Mouse (Mus musculus) embryonic fibroblast, embryonic 13.5 days (primary cell): ENCODE results near the gene Rbms2. TPM values are rescaled to one million over a fixed set of nuclear protein-coding genes. Genes with fewer than 3 reads are reported as not detected.

Source experiments
- H3K27ac ChIP-seq: 2 replicates; pipeline ENCODE4 v1.5.1; 2012; ENCODE audit warnings: low read length, control low read depth, inconsistent platforms; ENCODE audit not compliant: insufficient read depth
- H3K4me1 ChIP-seq: 2 replicates; pipeline ENCODE4 v1.6.1; 2011; ENCODE audit warnings: low read length; ENCODE audit not compliant: control insufficient read depth, insufficient read depth
- H3K4me3 ChIP-seq: 2 replicates; pipeline ENCODE4 v1.5.1; 2011; ENCODE audit warnings: mild to moderate bottlenecking, control low read depth, low read length; ENCODE audit not compliant: insufficient read depth
- CTCF ChIP-seq: IDR thresholded peaks from 2 replicates; pipeline ENCODE4 v1.5.1; 2011; ENCODE audit warnings: mild to moderate bottlenecking, control low read depth, low read length, moderate library complexity, borderline replicate concordance; ENCODE audit not compliant: insufficient read depth
- POLR2A ChIP-seq: IDR thresholded peaks from 2 replicates; pipeline ENCODE4 v1.6.1; 2011; ENCODE audit warnings: low read depth, mild to moderate bottlenecking, control low read depth, low read length, moderate library complexity
- polyA plus RNA-seq: library from polyadenylated mRNA; stranded (reverse); fragments of >200 nt; gene quantifications from 2 replicates; pipeline ENCODE4 v1.2.4, GENCODE M21; 2011; ENCODE audit warnings: low read depth; ENCODE audit not compliant: missing spikeins, insufficient read length

Rbms2 gene
- polyA plus RNA-seq, 1 experiment = 167 TPM

- no peak for TF ChIP-seq CTCF
- no peak for TF ChIP-seq POLR2A
These were observed 54.1 kb downstream of the Rbms2 start for GRCm38 (mm10) chr10:128125951-128126350.

GRCm38 (mm10) chr10:128124831-128125230 is 55.3 kb downstream of the Rbms2 start:
- no peaks in the 10 kb centered on the region for H3K4me1 ChIP-seq
- no peak overlapping the region for H3K4me3 ChIP-seq
- no peak overlapping the region for H3K27ac ChIP-seq
- TF ChIP-seq CTCF (no peak), POLR2A (no peak)

More at GRCm38 (mm10) chr10:128125951-128126350, 54.1 kb downstream of the Rbms2 start:
- Histone ChIP-seq H3K4me3 (no peak overlapping the region), H3K27ac (no peak overlapping the region), H3K4me1 (no peaks in the 10 kb centered on the region)

GRCm38 (mm10) chr10:128123833-128124232 is 56.3 kb downstream of the Rbms2 start:
- no peak for TF ChIP-seq POLR2A
- no peak for TF ChIP-seq CTCF

GRCm38 (mm10) chr10:128111227-128111626 is 68.9 kb downstream of the Rbms2 start:
- no peak for TF ChIP-seq CTCF
- no peak for TF ChIP-seq POLR2A
- Histone ChIP-seq H3K4me3 (no peak overlapping the region), H3K4me1 (no peaks in the 10 kb centered on the region), H3K27ac (no peak overlapping the region)

More at GRCm38 (mm10) chr10:128123833-128124232, 56.3 kb downstream of the Rbms2 start:
- H3K4me3 ChIP-seq = no peak overlapping the region
- H3K27ac ChIP-seq = no peak overlapping the region
- no peaks in the 10 kb centered on the region for H3K4me1 ChIP-seq

GRCm38 (mm10) chr10:128110103-128110761 is 69.9 kb downstream of the Rbms2 start:
- H3K4me3 ChIP-seq = no peak overlapping the region
- no peak overlapping the region for H3K27ac ChIP-seq
- TF ChIP-seq CTCF (no peak), POLR2A (no peak)
- H3K4me1 ChIP-seq = no peaks in the 10 kb centered on the region

GRCm38 (mm10) chr10:128097587-128097971 is 82.5 kb downstream of the Rbms2 start:
- peak overlapping the region; percentile 1 for H3K27ac ChIP-seq
- H3K4me1 ChIP-seq = peaks cover 5% of the 10 kb centered on the region; the same call in 1 of the 2 replicates
- TF ChIP-seq POLR2A (0 out of 2 replicates have a peak, but pooled peaks have one; percentile 14), CTCF (no peak)
- peak overlapping the region; percentile 61 for H3K4me3 ChIP-seq

- peak overlapping the region; percentile 1 for H3K27ac ChIP-seq
- H3K4me1 ChIP-seq = peaks cover 5% of the 10 kb centered on the region; the same call in 1 of the 2 replicates
- peak overlapping the region; percentile 61 for H3K4me3 ChIP-seq
- TF ChIP-seq POLR2A = peak; percentile 29; the same call in 1 of the 2 replicates
- TF ChIP-seq CTCF = no peak
These were observed 83.2 kb downstream of the Rbms2 start for GRCm38 (mm10) chr10:128096693-128097586.

GRCm38 (mm10) chr10:128096313-128096692 is 83.8 kb downstream of the Rbms2 start:
- Histone ChIP-seq H3K4me3 (no peak overlapping the region), H3K27ac (no peak overlapping the region), H3K4me1 (peaks cover 5% of the 10 kb centered on the region; the same call in 1 of the 2 replicates)
- TF ChIP-seq POLR2A = no peak

GRCm38 (mm10) chr10:128095003-128095636 is 85.0 kb downstream of the Rbms2 start:
- TF ChIP-seq CTCF (no peak), POLR2A (no peak)
- H3K4me3 ChIP-seq = no peak overlapping the region
- H3K4me1 ChIP-seq = peaks cover 5% of the 10 kb centered on the region; the same call in 1 of the 2 replicates
- no peak overlapping the region for H3K27ac ChIP-seq
